Mouse (Mus musculus): ENCODE measurements around the gene Mmp17. TPM values are rescaled to one million over a fixed set of nuclear protein-coding genes. Genes with fewer than 3 reads are reported as not detected.

The Mmp17 gene
- not detected in 2 replicates for polyA plus RNA-seq (2012; ENCODE audit: insufficient read depth, insufficient read length, low replicate concordance, missing spikeins)

- Histone ChIP-seq H3K4me3 (ENCODE audit: insufficient read depth, low read depth, low read length) (peak within 1 kb of the TSS; percentile 74), H3K4me1 (ENCODE audit: control insufficient read depth, insufficient read depth, low read length) (peaks cover 18% of the 10 kb centered on the region), H3K27ac (ENCODE audit: insufficient read depth, low read depth, low read length) (no peak within 1 kb of the TSS)
- TF ChIP-seq POLR2A (IDR thresholded peaks at IDR 0.05; ENCODE audit: insufficient read depth, low read depth, low read length) (peak; percentile 47; the same call in 1 of the 2 replicates), CTCF (IDR thresholded peaks at IDR 0.05; ENCODE audit: insufficient read depth, low read depth, low read length) (peak; percentile 95)
- under 1% methylated on average over 80 of the region's 80 CpGs for WGBS
These were observed at the start of gene Mmp17 for GRCm38 (mm10) chr5:129583761-129584582. Mmp17 (plus strand) TSS chr5:129584169.

DNA sequence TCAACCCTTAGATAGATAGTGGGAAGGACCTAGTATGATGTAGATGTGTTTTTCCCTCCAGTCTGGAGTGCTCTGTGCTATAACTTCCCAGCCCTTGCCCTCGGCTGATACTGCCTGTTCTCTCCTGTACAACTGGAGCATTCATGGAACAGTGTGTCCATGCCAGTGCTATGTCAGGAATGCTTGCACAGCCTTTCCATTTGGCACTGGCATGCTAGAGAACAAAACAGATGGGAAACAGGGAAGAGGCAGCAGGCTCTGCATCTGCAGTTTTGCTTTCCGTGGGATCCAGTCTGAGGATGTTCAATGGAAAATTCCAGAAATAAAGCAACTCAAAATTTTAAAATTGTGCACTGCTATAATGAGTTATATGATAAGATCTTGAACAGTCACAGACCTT is 49.5 kb upstream of the Mmp17 start:
- TF ChIP-seq CTCF (IDR thresholded peaks at IDR 0.05; ENCODE audit: insufficient read depth, low read depth, low read length) (no peak), POLR2A (IDR thresholded peaks at IDR 0.05; ENCODE audit: insufficient read depth, low read depth, low read length) (no peak)
- Histone ChIP-seq H3K4me3 (ENCODE audit: insufficient read depth, low read depth, low read length) (no peak overlapping the region), H3K4me1 (ENCODE audit: control insufficient read depth, insufficient read depth, low read length) (no peaks in the 10 kb centered on the region), H3K27ac (ENCODE audit: insufficient read depth, low read depth, low read length) (no peak overlapping the region)
- WGBS = 70% methylated on average over 2 of the region's 2 CpGs

- TF ChIP-seq CTCF (IDR thresholded peaks at IDR 0.05; ENCODE audit: insufficient read depth, low read depth, low read length) (no peak), POLR2A (IDR thresholded peaks at IDR 0.05; ENCODE audit: insufficient read depth, low read depth, low read length) (no peak)
- H3K27ac ChIP-seq (ENCODE audit: insufficient read depth, low read depth, low read length) = no peak overlapping the region
These were observed 48.9 kb upstream of the Mmp17 start for GRCm38 (mm10) chr5:129535021-129535420.

DNA sequence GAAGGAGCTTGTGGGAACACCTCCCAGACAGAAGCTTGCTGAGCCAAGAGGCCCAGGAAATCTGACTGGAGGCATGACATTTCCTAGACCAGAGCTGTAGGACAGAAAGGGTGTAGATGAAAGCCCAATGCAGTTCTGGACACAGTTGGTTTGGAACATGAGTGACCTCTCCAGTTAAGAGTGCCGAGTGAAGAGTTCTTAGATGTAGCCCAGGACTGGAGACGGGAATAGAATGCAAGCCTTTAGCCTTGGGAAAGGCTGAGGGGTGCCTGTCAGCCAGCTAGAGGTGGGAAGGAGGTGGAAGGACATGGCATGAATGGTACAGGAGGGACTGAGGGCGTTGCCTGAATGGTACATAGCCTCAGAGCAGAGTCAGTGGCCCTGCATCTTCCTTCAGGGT is 48.5 kb upstream of the Mmp17 start:
- H3K4me3 ChIP-seq (ENCODE audit: insufficient read depth, low read depth, low read length) = no peak overlapping the region
- H3K4me1 ChIP-seq (ENCODE audit: control insufficient read depth, insufficient read depth, low read length) = no peaks in the 10 kb centered on the region
- TF ChIP-seq POLR2A (IDR thresholded peaks at IDR 0.05; ENCODE audit: insufficient read depth, low read depth, low read length) (no peak), CTCF (IDR thresholded peaks at IDR 0.05; ENCODE audit: insufficient read depth, low read depth, low read length) (no peak)
- H3K27ac ChIP-seq (ENCODE audit: insufficient read depth, low read depth, low read length) = no peak overlapping the region
- WGBS = over 99% methylated on average over 3 of the region's 3 CpGs

More at GRCm38 (mm10) chr5:129535021-129535420, 48.9 kb upstream of the Mmp17 start:
- Histone ChIP-seq H3K4me1 (ENCODE audit: control insufficient read depth, insufficient read depth, low read length) (no peaks in the 10 kb centered on the region), H3K4me3 (ENCODE audit: insufficient read depth, low read depth, low read length) (no peak overlapping the region)
- 88% methylated on average over 2 of the region's 2 CpGs for WGBS

GRCm38 (mm10) chr5:129538826-129539225 is 45.1 kb upstream of the Mmp17 start:
- Histone ChIP-seq H3K27ac (ENCODE audit: insufficient read depth, low read depth, low read length) (no peak overlapping the region), H3K4me1 (ENCODE audit: control insufficient read depth, insufficient read depth, low read length) (no peaks in the 10 kb centered on the region), H3K4me3 (ENCODE audit: insufficient read depth, low read depth, low read length) (no peak overlapping the region)
- WGBS = 77% methylated on average over 4 of the region's 4 CpGs
- TF ChIP-seq CTCF (IDR thresholded peaks at IDR 0.05; ENCODE audit: insufficient read depth, low read depth, low read length) (no peak), POLR2A (IDR thresholded peaks at IDR 0.05; ENCODE audit: insufficient read depth, low read depth, low read length) (no peak)

DNA sequence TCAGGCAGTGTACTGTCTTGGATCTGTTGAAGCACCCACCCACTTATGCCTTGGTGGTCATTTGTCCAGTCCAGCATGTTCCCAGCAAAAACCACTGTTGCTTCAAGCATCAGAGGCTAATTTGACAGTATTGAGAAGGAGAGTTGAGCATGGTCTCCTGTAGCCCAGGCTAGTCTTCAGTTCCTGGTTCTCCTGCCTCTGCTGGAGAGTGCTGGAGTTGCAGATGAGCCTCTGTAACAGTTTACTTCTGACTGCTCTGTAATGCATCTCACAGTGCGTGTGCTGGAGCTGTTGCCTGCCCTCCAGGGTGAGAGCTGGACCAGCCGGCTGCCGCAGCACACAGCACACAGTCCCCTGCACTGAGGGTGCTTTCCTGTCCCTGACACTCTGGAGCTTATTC is 41.7 kb upstream of the Mmp17 start:
- Histone ChIP-seq H3K4me1 (ENCODE audit: control insufficient read depth, insufficient read depth, low read length) (no peaks in the 10 kb centered on the region), H3K27ac (ENCODE audit: insufficient read depth, low read depth, low read length) (no peak overlapping the region), H3K4me3 (ENCODE audit: insufficient read depth, low read depth, low read length) (no peak overlapping the region)
- TF ChIP-seq POLR2A (IDR thresholded peaks at IDR 0.05; ENCODE audit: insufficient read depth, low read depth, low read length) = no peak
- TF ChIP-seq CTCF (IDR thresholded peaks at IDR 0.05; ENCODE audit: insufficient read depth, low read depth, low read length) = no peak
- 93% methylated on average over 3 of the region's 3 CpGs for WGBS

DNA sequence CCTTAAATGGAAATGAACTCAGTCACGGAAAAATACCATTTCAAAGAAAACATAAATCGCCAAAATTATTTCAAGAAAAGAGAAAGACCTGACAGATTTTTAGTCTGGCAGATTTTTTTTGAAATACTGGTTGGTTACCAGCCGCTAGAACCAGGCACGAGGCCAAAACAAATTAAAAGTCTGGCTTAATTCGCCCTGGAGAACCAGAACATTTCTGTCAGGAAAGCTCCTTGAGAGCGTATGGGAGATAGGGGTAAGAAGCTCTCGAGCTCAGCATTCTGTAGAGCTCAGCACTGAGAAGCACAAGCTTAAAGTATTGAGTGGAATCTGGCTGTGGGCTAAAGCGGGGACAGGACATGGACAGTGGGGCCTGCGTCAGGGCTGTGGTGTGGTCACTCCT is 38.2 kb upstream of the Mmp17 start:
- Histone ChIP-seq H3K27ac (ENCODE audit: insufficient read depth, low read depth, low read length) (no peak overlapping the region), H3K4me3 (ENCODE audit: insufficient read depth, low read depth, low read length) (no peak overlapping the region), H3K4me1 (ENCODE audit: control insufficient read depth, insufficient read depth, low read length) (no peaks in the 10 kb centered on the region)
- 63% methylated on average over 9 of the region's 9 CpGs for WGBS
- TF ChIP-seq POLR2A (IDR thresholded peaks at IDR 0.05; ENCODE audit: insufficient read depth, low read depth, low read length) (no peak), CTCF (IDR thresholded peaks at IDR 0.05; ENCODE audit: insufficient read depth, low read depth, low read length) (no peak)

GRCm38 (mm10) chr5:129549716-129550115 is 34.3 kb upstream of the Mmp17 start:
- no peaks in the 10 kb centered on the region for H3K4me1 ChIP-seq (ENCODE audit: control insufficient read depth, insufficient read depth, low read length)
- no peak overlapping the region for H3K27ac ChIP-seq (ENCODE audit: insufficient read depth, low read depth, low read length)
- TF ChIP-seq POLR2A (IDR thresholded peaks at IDR 0.05; ENCODE audit: insufficient read depth, low read depth, low read length) = no peak
- TF ChIP-seq CTCF (IDR thresholded peaks at IDR 0.05; ENCODE audit: insufficient read depth, low read depth, low read length) = no peak
- WGBS = 81% methylated on average over 12 of the region's 12 CpGs
- H3K4me3 ChIP-seq (ENCODE audit: insufficient read depth, low read depth, low read length) = no peak overlapping the region

DNA sequence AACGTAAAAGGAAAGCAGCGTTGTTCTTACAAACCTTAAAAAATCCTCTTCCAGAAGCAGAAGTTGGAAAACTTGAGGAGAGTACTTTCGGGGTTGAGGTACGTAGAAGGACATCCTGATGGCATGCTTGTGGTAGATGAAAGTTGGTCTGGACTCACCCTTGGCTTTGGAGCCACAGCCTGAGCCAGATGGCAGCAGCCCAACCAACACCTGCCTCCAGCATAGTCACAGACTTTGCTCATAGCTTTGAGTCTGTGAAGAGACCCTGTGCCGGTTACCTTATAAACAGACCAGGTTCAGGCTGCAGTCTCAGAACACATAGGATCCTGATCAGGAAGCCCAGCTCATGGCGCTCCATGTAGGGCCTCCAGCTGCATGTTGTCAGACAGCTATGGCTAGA is 33.2 kb upstream of the Mmp17 start:
- H3K4me1 ChIP-seq (ENCODE audit: control insufficient read depth, insufficient read depth, low read length) = no peaks in the 10 kb centered on the region
- no peak overlapping the region for H3K4me3 ChIP-seq (ENCODE audit: insufficient read depth, low read depth, low read length)
- WGBS = 96% methylated on average over 6 of the region's 6 CpGs
- TF ChIP-seq POLR2A (IDR thresholded peaks at IDR 0.05; ENCODE audit: insufficient read depth, low read depth, low read length) (no peak), CTCF (IDR thresholded peaks at IDR 0.05; ENCODE audit: insufficient read depth, low read depth, low read length) (no peak)
- no peak overlapping the region for H3K27ac ChIP-seq (ENCODE audit: insufficient read depth, low read depth, low read length)
